Mouse (Mus musculus): ENCODE results near the gene Vps29. TPM values are rescaled to one million over a fixed set of nuclear protein-coding genes. Genes with fewer than 3 reads are reported as not detected.

Gene Vps29
- polyA plus RNA-seq, 1 experiment from 2014 or later = 353 TPM

DNA sequence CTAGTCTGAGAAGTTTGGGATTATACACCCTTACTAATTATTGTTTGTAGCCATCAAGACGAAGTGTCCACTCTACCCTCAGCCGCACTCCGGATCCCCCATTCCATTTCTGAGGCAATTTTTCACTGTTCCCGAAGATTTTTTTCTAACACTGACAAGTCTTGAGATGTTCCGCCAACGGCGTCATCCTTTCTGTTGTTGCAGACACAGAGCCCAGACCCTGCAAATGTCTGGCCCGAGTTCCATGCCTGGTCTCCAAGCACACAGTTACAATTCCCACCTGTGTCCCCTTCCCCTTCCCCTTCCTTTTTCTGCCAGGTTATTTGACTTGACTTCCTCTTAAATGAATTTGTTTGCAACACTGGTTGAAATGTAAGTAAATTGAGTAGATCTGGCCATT is 45.7 kb downstream of the Vps29 start:
- Histone ChIP-seq H3K27ac (peak overlapping the region; percentile 98), H3K4me3 (ENCODE audit: inconsistent target) (no peak overlapping the region), H3K79me2 (ENCODE audit: inconsistent target) (peaks cover 100% of the 10 kb centered on the region), H3K36me3 (ENCODE audit: inconsistent target) (peaks cover 34% of the 10 kb centered on the region)
- 76% methylated on average over 7 of the region's 8 CpGs for WGBS (ENCODE audit: missing documents)

DNA sequence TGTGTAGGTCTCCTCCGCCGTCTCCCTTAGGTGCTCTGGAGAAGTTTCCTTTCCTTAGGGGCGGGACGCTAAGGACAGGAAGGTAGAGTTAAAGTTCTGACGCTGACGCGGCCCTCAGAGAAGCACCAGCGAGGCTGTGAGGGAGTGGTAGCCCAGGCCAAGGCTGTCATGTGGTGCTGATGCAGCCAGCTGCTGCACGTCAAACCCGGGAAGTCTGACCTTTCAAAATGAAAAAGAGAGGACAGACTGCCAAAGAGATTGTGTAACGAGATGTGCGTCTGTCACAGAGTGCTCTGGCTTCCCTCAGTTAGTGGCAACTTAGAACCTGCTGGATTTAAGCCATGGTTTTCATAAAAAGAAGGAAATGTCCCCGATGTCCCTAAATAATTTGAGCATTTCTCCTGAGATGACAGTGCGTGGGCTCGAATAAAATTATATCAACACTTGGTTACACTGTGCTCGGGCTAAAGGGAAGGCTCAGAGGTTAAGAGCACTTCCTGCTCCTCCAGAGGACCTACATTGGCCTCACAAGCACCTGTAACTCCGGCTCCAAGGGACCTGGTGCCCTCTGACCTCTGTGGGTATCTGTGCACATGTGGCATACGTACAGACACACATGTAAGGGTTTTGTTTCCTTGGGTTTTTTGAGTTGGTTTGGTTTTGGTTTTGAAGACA is 46.6 kb downstream of the Vps29 start:
- Histone ChIP-seq H3K79me2 (ENCODE audit: inconsistent target) (peaks cover 99% of the 10 kb centered on the region), H3K36me3 (ENCODE audit: inconsistent target) (peaks cover 43% of the 10 kb centered on the region), H3K27ac (peak overlapping the region; percentile 98), H3K4me3 (ENCODE audit: inconsistent target) (no peak overlapping the region)
- 39% methylated on average over 18 of the region's 18 CpGs for WGBS (ENCODE audit: missing documents)

DNA sequence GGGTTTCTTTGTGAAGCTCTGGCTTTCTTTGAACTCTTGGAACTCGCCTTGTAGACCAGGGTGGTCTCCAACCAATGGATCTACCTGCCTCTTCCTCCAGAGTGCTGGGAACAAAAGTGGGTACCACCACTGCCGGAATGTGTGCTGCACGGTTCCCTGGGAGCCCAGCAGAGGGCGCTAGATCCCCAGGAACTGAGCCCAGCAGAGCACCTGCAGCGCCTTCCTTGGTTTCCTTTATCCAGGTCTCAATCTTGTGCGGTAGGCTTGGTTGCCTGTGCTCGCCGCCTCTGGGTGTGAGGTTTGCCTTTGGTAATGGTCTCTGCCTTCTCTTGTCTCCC is 47.1 kb downstream of the Vps29 start:
- no peak overlapping the region for H3K4me3 ChIP-seq (ENCODE audit: inconsistent target)
- 39% methylated on average over 8 of the region's 8 CpGs for whole genome bisulfite sequencing (ENCODE audit: missing documents)
- peaks cover 48% of the 10 kb centered on the region for H3K36me3 ChIP-seq (ENCODE audit: inconsistent target)
- H3K79me2 ChIP-seq (ENCODE audit: inconsistent target) = peaks cover 93% of the 10 kb centered on the region
- peak overlapping the region; percentile 98 for H3K27ac ChIP-seq

DNA sequence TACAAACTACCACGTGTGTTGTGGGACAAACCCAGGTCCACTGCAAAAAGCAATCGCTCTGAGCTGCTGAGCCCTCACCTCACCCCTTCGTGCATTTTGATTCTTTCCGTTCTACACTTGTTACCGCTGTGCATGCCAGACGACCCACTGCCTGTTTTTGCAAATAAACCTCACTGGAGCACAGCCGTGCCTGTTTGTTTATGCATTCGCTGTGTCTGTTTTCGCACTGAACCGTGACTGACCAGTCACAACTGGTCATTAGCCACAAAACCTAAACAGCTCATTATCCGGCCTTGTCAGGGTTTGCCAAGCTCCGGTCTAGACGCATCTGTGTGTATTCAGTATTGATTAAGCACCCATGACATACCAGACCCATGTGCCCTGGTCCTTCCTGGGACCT is 48.0 kb downstream of the Vps29 start:
- H3K27ac ChIP-seq = no peak overlapping the region
- no peak overlapping the region for H3K4me3 ChIP-seq (ENCODE audit: inconsistent target)
- 94% methylated on average over 13 of the region's 13 CpGs for WGBS (ENCODE audit: missing documents)
- H3K36me3 ChIP-seq (ENCODE audit: inconsistent target) = peaks cover 57% of the 10 kb centered on the region
- peaks cover 85% of the 10 kb centered on the region for H3K79me2 ChIP-seq (ENCODE audit: inconsistent target)

DNA sequence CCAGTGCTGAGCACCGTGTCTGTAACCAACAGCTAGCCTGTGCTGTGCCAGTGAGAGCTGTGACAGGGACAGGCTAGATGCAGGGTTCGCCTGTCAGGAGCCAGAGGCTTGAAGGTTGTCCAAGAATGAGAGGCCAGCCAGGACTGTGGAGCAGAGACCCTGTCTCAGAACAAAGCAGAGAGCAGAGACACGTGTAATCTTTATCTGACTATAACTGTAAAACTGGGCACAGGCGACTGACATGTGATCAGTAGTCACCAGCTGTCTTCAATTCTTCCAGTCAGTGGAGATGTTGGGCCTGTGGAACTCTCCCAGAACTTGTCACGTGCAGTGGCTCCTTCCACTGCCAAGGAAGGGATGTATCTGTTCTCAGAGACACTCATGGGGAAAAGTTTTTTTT is 48.6 kb downstream of the Vps29 start:
- WGBS (ENCODE audit: missing documents) = 95% methylated on average over 5 of the region's 5 CpGs
- peaks cover 59% of the 10 kb centered on the region for H3K36me3 ChIP-seq (ENCODE audit: inconsistent target)
- peaks cover 78% of the 10 kb centered on the region for H3K79me2 ChIP-seq (ENCODE audit: inconsistent target)
- no peak overlapping the region for H3K4me3 ChIP-seq (ENCODE audit: inconsistent target)
- no peak overlapping the region for H3K27ac ChIP-seq

DNA sequence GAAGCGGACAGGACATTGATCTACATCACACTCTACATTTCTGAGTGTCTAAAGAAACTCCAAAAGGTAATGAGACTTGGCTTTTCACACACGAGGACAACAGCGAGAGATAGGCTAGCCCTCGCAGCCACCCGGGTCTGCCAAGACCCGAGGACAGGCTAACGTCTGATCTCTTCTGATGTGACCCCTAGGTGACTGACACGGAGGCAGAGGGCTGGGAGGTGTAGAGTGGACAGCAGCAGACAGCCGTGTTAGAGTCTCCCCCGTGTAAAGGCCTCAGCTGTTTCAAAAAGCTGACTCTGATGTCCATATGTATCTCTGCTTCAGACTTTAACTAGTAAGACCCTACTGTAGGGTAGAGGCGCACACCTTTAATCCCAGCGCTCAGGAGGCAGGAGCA is 49.2 kb downstream of the Vps29 start:
- Histone ChIP-seq H3K36me3 (ENCODE audit: inconsistent target) (peaks cover 59% of the 10 kb centered on the region), H3K4me3 (ENCODE audit: inconsistent target) (no peak overlapping the region), H3K27ac (no peak overlapping the region), H3K79me2 (ENCODE audit: inconsistent target) (peaks cover 73% of the 10 kb centered on the region)
- 92% methylated on average over 12 of the region's 12 CpGs for WGBS (ENCODE audit: missing documents)

DNA sequence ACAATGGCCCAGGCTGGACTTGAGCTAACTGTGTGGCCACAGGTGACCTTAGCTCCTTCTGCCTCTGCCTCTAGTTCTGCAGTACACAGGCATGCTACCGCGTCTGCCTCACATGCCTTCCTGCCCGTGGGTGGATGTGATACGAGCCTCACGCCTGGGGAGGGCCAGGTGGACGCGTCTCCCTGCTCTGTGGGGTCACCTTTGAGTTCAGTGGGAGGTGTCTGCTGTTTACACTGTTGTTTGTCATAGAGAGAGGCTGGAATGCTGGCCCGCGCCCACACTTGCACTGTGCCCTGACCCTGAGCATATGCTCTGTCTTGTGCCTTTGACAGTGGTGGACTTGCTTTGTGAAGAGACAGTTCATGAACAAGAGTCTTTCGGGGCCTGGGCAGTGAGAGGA is 51.4 kb downstream of the Vps29 start:
- Histone ChIP-seq H3K27ac (no peak overlapping the region), H3K79me2 (ENCODE audit: inconsistent target) (peaks cover 51% of the 10 kb centered on the region), H3K36me3 (ENCODE audit: inconsistent target) (peaks cover 66% of the 10 kb centered on the region), H3K4me3 (ENCODE audit: inconsistent target) (no peak overlapping the region)
- 97% methylated on average over 10 of the region's 10 CpGs for WGBS (ENCODE audit: missing documents)

DNA sequence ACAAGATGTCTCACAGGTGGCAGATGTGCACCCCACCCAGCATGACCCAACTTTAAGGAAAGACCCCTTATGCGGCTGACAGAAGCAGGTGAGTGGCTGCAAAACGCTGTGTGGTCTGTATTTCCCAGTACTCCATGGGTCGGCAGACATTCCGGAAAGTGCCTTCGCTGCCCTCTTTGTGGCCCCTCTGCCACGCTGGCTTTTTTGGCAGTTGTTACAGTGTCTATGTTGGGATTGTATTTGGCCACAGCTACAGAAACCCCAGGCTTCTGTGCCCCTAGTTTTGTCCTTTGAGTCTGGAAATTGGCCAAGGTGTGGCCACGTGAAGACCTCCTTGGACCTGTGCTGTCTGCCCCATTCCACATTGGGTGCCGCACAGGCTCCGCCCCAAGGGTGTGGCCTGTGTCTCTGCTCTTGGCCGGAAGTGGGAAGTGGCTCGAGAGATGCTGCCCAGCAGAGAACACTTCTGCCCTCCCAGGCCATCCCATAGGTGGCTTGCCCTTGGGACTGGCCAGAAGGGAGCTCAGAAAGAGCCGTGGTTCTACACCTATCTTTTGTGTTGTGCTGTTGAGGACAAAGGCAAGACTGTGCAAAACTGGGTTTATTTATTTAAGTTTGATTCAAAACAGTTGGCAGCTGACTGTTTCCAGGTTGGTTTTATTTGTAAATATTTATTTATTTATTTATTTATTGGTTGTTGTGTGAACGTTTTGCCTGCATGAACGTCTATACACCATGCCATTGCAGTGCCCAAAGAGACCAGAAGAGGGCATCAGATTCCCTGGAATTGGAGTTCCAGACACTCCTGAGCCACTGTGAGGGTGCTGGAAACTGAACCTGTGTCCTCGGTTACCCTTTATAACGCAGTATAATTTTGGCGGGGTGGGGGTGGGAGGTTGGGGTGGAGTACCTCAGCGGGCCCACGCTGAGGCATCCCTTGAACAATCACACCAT is 55.8 kb downstream of the Vps29 start:
- 85% methylated on average over 18 of the region's 19 CpGs for WGBS (ENCODE audit: missing documents)
- Histone ChIP-seq H3K79me2 (ENCODE audit: inconsistent target) (peaks cover 6% of the 10 kb centered on the region; the same call in 1 of the 2 replicates), H3K36me3 (ENCODE audit: inconsistent target) (peaks cover 31% of the 10 kb centered on the region)

DNA sequence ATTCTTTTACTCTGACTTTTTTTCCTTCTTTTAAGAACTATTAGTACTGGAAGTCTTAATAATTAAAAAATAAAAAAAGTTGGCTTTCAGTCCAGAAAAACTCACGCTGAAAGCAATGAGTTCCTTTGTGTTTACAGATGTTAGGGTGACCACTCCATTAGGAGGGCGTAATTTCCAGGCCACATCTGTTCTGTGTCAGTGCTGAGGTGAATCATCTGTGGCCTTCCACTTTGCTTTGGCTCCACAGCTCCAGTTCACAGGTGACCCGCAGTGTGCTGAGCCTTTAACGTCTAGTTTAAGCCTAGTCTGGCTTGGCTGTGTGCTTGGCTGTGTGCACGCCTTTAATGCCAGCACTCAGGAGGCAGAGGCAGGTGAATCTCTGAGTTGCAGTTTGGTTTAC is 57.7 kb downstream of the Vps29 start:
- Histone ChIP-seq H3K79me2 (ENCODE audit: inconsistent target) (no peaks in the 10 kb centered on the region), H3K36me3 (ENCODE audit: inconsistent target) (peaks cover 12% of the 10 kb centered on the region), H3K4me3 (ENCODE audit: inconsistent target) (no peak overlapping the region), H3K27ac (no peak overlapping the region)
- 100% methylated on average over 5 of the region's 5 CpGs for WGBS (ENCODE audit: missing documents)

More for the DNA sequence above, 55.8 kb downstream of the Vps29 start:
- no peak overlapping the region for H3K4me3 ChIP-seq (ENCODE audit: inconsistent target)
- no peak overlapping the region for H3K27ac ChIP-seq

DNA sequence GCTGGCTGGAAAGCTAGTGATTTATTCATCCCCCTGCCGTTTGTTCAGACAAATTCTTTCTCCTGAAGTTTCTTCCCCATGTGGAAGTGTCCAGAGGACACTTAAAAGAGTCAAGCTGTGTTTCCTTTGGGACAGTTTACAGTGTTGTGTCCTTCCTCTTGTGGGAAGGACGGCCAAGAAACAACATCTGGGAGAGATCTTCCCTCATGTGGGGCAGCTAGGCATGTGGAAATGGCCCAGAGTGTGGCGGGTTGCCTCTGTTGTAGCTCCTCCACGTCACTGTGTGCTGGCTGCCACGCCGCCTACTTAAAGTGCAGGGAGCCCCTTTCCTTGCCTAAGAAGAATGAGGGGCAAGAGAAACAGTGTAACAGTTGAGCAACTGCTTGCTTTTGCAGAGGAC is 58.7 kb downstream of the Vps29 start:
- H3K36me3 ChIP-seq (ENCODE audit: inconsistent target) = peaks cover 7% of the 10 kb centered on the region; the same call in 1 of the 2 replicates
- H3K79me2 ChIP-seq (ENCODE audit: inconsistent target) = no peaks in the 10 kb centered on the region
- no peak overlapping the region for H3K27ac ChIP-seq
- no peak overlapping the region for H3K4me3 ChIP-seq (ENCODE audit: inconsistent target)
- WGBS (ENCODE audit: missing documents) = 81% methylated on average over 6 of the region's 6 CpGs

DNA sequence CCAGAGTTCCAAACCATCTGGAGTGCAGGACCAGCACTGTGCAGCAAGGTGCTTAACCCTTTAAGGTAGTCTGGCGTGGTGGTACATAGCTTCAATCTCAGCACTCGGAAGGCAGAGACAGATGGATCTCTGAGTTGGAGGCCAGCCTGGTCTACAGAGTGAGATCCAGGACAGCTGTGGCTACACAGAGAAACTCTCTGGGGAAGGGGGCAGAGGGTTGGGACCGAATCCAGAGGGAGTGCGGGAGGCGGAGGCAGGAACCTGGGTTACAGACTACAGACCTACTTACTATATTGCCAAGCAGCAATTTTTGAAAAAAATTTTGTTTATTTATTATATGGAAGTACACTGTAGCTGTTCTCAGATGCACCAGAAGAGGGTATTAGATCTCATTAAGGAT is 60.2 kb downstream of the Vps29 start:
- Histone ChIP-seq H3K36me3 (ENCODE audit: inconsistent target) (peaks cover 7% of the 10 kb centered on the region; the same call in 1 of the 2 replicates), H3K27ac (no peak overlapping the region), H3K79me2 (ENCODE audit: inconsistent target) (no peaks in the 10 kb centered on the region), H3K4me3 (ENCODE audit: inconsistent target) (no peak overlapping the region)
- WGBS (ENCODE audit: missing documents) = 94% methylated on average over 4 of the region's 5 CpGs

Other genes with a start within 250 kb of the Vps29 start
- 0.25 to 1.1 TPM (median 0.70 TPM) in 3 replicates for gene Ccdc63, start 213.5 kb upstream of the Vps29 start, polyA plus RNA-seq (2018)
- gene Ppp1cc, start 196.1 kb upstream of the Vps29 start, polyA plus RNA-seq (2018) = 236 to 261 TPM (median 239 TPM) in 3 replicates
- gene Hvcn1, start 147.6 kb upstream of the Vps29 start, polyA plus RNA-seq (2018) = 89.5 to 146 TPM (median 116 TPM) in 3 replicates
- 2.9 to 4.4 TPM (median 3.9 TPM) in 3 replicates for gene Tctn1, start 89.9 kb upstream of the Vps29 start, polyA plus RNA-seq (2018)
- 12.5 to 16.0 TPM (median 14.1 TPM) in 3 replicates for gene Pptc7, start 70.0 kb upstream of the Vps29 start, polyA plus RNA-seq (2018)
- gene Rad9b, start 136 bp upstream of the Vps29 start, polyA plus RNA-seq (2018) = 0.75 to 0.90 TPM (median 0.77 TPM) in 3 replicates
- 16.3 to 20.4 TPM (median 16.8 TPM) in 3 replicates for gene Gpn3, start 17.5 kb downstream of the Vps29 start, polyA plus RNA-seq (2018)
- 3.7 to 8.8 TPM (median 5.3 TPM) in 3 replicates for gene Fam216a, start 18.0 kb downstream of the Vps29 start, polyA plus RNA-seq (2018)
- gene Arpc3, start 37.5 kb downstream of the Vps29 start, polyA plus RNA-seq (2018) = 1,088 to 1,432 TPM (median 1,117 TPM) in 3 replicates
- gene Anapc7, start 67.3 kb downstream of the Vps29 start, polyA plus RNA-seq (2018) = 25.3 to 29.1 TPM (median 26.9 TPM) in 3 replicates
- gene Atp2a2, start 147.9 kb downstream of the Vps29 start, polyA plus RNA-seq (2018) = 72.1 to 135 TPM (median 74.7 TPM) in 3 replicates

All from macrophage (primary cell).